Mouse (Mus musculus): ENCODE results near the gene Ube2e1. TPM values are rescaled to one million over a fixed set of nuclear protein-coding genes. Genes with fewer than 3 reads are reported as not detected.

Ube2e1 gene
- 69.7 and 85.2 TPM in 2 replicates for total RNA-seq (2017)

- peak; percentile 92 to 93 for ATAC-seq (replicated peaks in 1 of 2; ENCODE audit: insufficient read depth in 1 of 2, low FRiP score in 2 of 2, low TSS enrichment in 1 of 2, low read depth in 1 of 2, poor library complexity in 2 of 2, severe bottlenecking in 2 of 2)
Measured at GRCm38 (mm10) chr14:18331693-18332131, at the start of gene Ube2e1. Gene Ube2e1 (minus strand): TSS chr14:18331859.

GRCm38 (mm10) chr14:18379841-18380240, 48.2 kb upstream of the Ube2e1 start:
- ATAC-seq (replicated peaks in 1 of 2; ENCODE audit: insufficient read depth in 1 of 2, low FRiP score in 2 of 2, low TSS enrichment in 1 of 2, low read depth in 1 of 2, poor library complexity in 2 of 2, severe bottlenecking in 2 of 2) = no peak

- ATAC-seq (replicated peaks in 1 of 2; ENCODE audit: insufficient read depth in 1 of 2, low FRiP score in 2 of 2, low TSS enrichment in 1 of 2, low read depth in 1 of 2, poor library complexity in 2 of 2, severe bottlenecking in 2 of 2) = peak; percentile 45 to 54; a peak in 3 of 4 replicates
Measured at GRCm38 (mm10) chr14:18377944-18378575, 46.4 kb upstream of the Ube2e1 start.

- no peak for ATAC-seq (replicated peaks in 1 of 2; ENCODE audit: insufficient read depth in 1 of 2, low FRiP score in 2 of 2, low TSS enrichment in 1 of 2, low read depth in 1 of 2, poor library complexity in 2 of 2, severe bottlenecking in 2 of 2)
Measured at GRCm38 (mm10) chr14:18376206-18376605, 44.5 kb upstream of the Ube2e1 start.

GRCm38 (mm10) chr14:18373758-18374405, 42.2 kb upstream of the Ube2e1 start:
- no peak for ATAC-seq (replicated peaks in 1 of 2; ENCODE audit: insufficient read depth in 1 of 2, low FRiP score in 2 of 2, low TSS enrichment in 1 of 2, low read depth in 1 of 2, poor library complexity in 2 of 2, severe bottlenecking in 2 of 2)

- no peak for ATAC-seq (replicated peaks in 1 of 2; ENCODE audit: insufficient read depth in 1 of 2, low FRiP score in 2 of 2, low TSS enrichment in 1 of 2, low read depth in 1 of 2, poor library complexity in 2 of 2, severe bottlenecking in 2 of 2)
Measured at GRCm38 (mm10) chr14:18372761-18373610, 41.3 kb upstream of the Ube2e1 start.

- ATAC-seq (replicated peaks in 1 of 2; ENCODE audit: insufficient read depth in 1 of 2, low FRiP score in 2 of 2, low TSS enrichment in 1 of 2, low read depth in 1 of 2, poor library complexity in 2 of 2, severe bottlenecking in 2 of 2) = no peak
Measured at GRCm38 (mm10) chr14:18369031-18369430, 37.4 kb upstream of the Ube2e1 start.

- no peak for ATAC-seq (replicated peaks in 1 of 2; ENCODE audit: insufficient read depth in 1 of 2, low FRiP score in 2 of 2, low TSS enrichment in 1 of 2, low read depth in 1 of 2, poor library complexity in 2 of 2, severe bottlenecking in 2 of 2)
Measured at GRCm38 (mm10) chr14:18367025-18367424, 35.4 kb upstream of the Ube2e1 start.

- ATAC-seq (replicated peaks in 1 of 2; ENCODE audit: insufficient read depth in 1 of 2, low FRiP score in 2 of 2, low TSS enrichment in 1 of 2, low read depth in 1 of 2, poor library complexity in 2 of 2, severe bottlenecking in 2 of 2) = no peak
Measured at GRCm38 (mm10) chr14:18364321-18364720, 32.7 kb upstream of the Ube2e1 start.

GRCm38 (mm10) chr14:18356442-18356841, 24.8 kb upstream of the Ube2e1 start:
- no peak for ATAC-seq (replicated peaks in 1 of 2; ENCODE audit: insufficient read depth in 1 of 2, low FRiP score in 2 of 2, low TSS enrichment in 1 of 2, low read depth in 1 of 2, poor library complexity in 2 of 2, severe bottlenecking in 2 of 2)

- ATAC-seq (replicated peaks in 1 of 2; ENCODE audit: insufficient read depth in 1 of 2, low FRiP score in 2 of 2, low TSS enrichment in 1 of 2, low read depth in 1 of 2, poor library complexity in 2 of 2, severe bottlenecking in 2 of 2) = no peak
Measured at GRCm38 (mm10) chr14:18355514-18356190, 24.0 kb upstream of the Ube2e1 start.

GRCm38 (mm10) chr14:18353525-18353924, 21.9 kb upstream of the Ube2e1 start:
- no peak for ATAC-seq (replicated peaks in 1 of 2; ENCODE audit: insufficient read depth in 1 of 2, low FRiP score in 2 of 2, low TSS enrichment in 1 of 2, low read depth in 1 of 2, poor library complexity in 2 of 2, severe bottlenecking in 2 of 2)

- no peak for ATAC-seq (replicated peaks in 1 of 2; ENCODE audit: insufficient read depth in 1 of 2, low FRiP score in 2 of 2, low TSS enrichment in 1 of 2, low read depth in 1 of 2, poor library complexity in 2 of 2, severe bottlenecking in 2 of 2)
Measured at GRCm38 (mm10) chr14:18352934-18353333, 21.3 kb upstream of the Ube2e1 start.

- no peak for ATAC-seq (replicated peaks in 1 of 2; ENCODE audit: insufficient read depth in 1 of 2, low FRiP score in 2 of 2, low TSS enrichment in 1 of 2, low read depth in 1 of 2, poor library complexity in 2 of 2, severe bottlenecking in 2 of 2)
Measured at GRCm38 (mm10) chr14:18350680-18351079, 19.0 kb upstream of the Ube2e1 start.

GRCm38 (mm10) chr14:18349871-18350270, 18.2 kb upstream of the Ube2e1 start:
- no peak for ATAC-seq (replicated peaks in 1 of 2; ENCODE audit: insufficient read depth in 1 of 2, low FRiP score in 2 of 2, low TSS enrichment in 1 of 2, low read depth in 1 of 2, poor library complexity in 2 of 2, severe bottlenecking in 2 of 2)

GRCm38 (mm10) chr14:18343589-18343988, 11.9 kb upstream of the Ube2e1 start:
- no peak for ATAC-seq (replicated peaks in 1 of 2; ENCODE audit: insufficient read depth in 1 of 2, low FRiP score in 2 of 2, low TSS enrichment in 1 of 2, low read depth in 1 of 2, poor library complexity in 2 of 2, severe bottlenecking in 2 of 2)

GRCm38 (mm10) chr14:18342749-18343148, 11.1 kb upstream of the Ube2e1 start:
- ATAC-seq (replicated peaks in 1 of 2; ENCODE audit: insufficient read depth in 1 of 2, low FRiP score in 2 of 2, low TSS enrichment in 1 of 2, low read depth in 1 of 2, poor library complexity in 2 of 2, severe bottlenecking in 2 of 2) = no peak

GRCm38 (mm10) chr14:18341088-18341487, 9.4 kb upstream of the Ube2e1 start:
- no peak for ATAC-seq (replicated peaks in 1 of 2; ENCODE audit: insufficient read depth in 1 of 2, low FRiP score in 2 of 2, low TSS enrichment in 1 of 2, low read depth in 1 of 2, poor library complexity in 2 of 2, severe bottlenecking in 2 of 2)

All from hematopoietic stem cell, adult 5-6 weeks (primary cell).